Mouse (Mus musculus) cortical plate, adult 2 months (tissue): ENCODE measurements around the gene Vwa5b1.

Experiments used
- CTCF ChIP-seq: fragments of 200-500 bp; IDR thresholded peaks from 2 replicates; pipeline ENCODE4 v1.5.1; 2011; ENCODE audit warnings: mild to moderate bottlenecking, control low read depth, low read length; ENCODE audit not compliant: insufficient read depth; ENCODE audit errors: extremely low read depth
- POLR2A ChIP-seq: fragments of 200-500 bp; IDR thresholded peaks from 2 replicates; pipeline ENCODE4 v1.6.1; 2011; ENCODE audit warnings: mild to moderate bottlenecking, low read length, control low read depth; ENCODE audit not compliant: insufficient read depth; ENCODE audit errors: extremely low read depth

- no peak for TF ChIP-seq POLR2A
- no peak for TF ChIP-seq CTCF
Observed at GRCm38 (mm10) chr4:138582446-138582845, 53.2 kb downstream of the Vwa5b1 start.
